Mouse (Mus musculus): ENCODE measurements around the gene Cdh23. TPM values are rescaled to one million over a fixed set of nuclear protein-coding genes. Genes with fewer than 3 reads are reported as not detected.
A peak's percentile ranks its signal among the peaks of the same experiment; 100 is the strongest.

The Cdh23 gene
- polyA plus RNA-seq, 1 experiment from 2014 or later, result 1.1 TPM

DNA sequence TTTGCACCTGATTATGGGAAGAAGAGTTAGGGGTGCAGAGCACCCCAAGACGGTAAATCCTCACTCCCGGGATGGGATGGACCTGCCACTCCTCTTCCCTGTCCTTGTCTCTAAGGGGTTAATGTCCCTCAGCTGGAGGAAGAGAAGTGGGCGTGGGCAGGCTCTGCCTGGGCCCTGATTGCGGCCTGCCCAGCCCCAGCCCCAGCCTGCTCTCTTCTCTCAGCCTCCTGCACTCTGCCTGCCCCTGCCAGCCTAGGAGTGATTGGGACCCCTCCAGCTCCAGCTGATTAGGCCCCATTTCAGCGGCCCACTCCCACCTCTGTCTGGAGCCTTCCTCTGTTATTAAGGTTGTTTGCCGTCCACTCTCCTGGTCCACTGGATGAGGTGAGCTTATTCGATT is 133.3 kb downstream of the Cdh23 start:
- Histone ChIP-seq H3K9me3 (no peaks in the 10 kb centered on the region), H3K36me3 (no peaks in the 10 kb centered on the region), H3K27ac (no peak overlapping the region), H3K4me3 (no peak overlapping the region; the same call in 1 of the 2 replicates), H3K4me2 (replicated peaks) (peak overlapping the region; percentile 41), H3K4me1 (peaks cover 22% of the 10 kb centered on the region), H3K9ac (peak overlapping the region; percentile 39; the same call in 1 of the 2 replicates), H3K27me3 (no peaks in the 10 kb centered on the region; the same call in 1 of the 2 replicates)
- 11% methylated on average over 7 of the region's 7 CpGs for WGBS
- peak; percentile 40; the same call in 1 of the 2 replicates for ATAC-seq (ENCODE audit: low FRiP score, low read depth)

- Histone ChIP-seq H3K4me2 (replicated peaks) (no peak overlapping the region), H3K27me3 (no peaks in the 10 kb centered on the region), H3K4me1 (peaks cover 9% of the 10 kb centered on the region; the same call in 1 of the 2 replicates), H3K27ac (no peak overlapping the region), H3K9ac (no peak overlapping the region), H3K9me3 (no peaks in the 10 kb centered on the region), H3K4me3 (no peak overlapping the region), H3K36me3 (no peaks in the 10 kb centered on the region)
- 25% methylated on average over 9 of the region's 9 CpGs for WGBS
- no peak for ATAC-seq (ENCODE audit: low FRiP score, low read depth)
These were observed 137.8 kb downstream of the Cdh23 start for GRCm38 (mm10) chr10:60558491-60558927.

DNA sequence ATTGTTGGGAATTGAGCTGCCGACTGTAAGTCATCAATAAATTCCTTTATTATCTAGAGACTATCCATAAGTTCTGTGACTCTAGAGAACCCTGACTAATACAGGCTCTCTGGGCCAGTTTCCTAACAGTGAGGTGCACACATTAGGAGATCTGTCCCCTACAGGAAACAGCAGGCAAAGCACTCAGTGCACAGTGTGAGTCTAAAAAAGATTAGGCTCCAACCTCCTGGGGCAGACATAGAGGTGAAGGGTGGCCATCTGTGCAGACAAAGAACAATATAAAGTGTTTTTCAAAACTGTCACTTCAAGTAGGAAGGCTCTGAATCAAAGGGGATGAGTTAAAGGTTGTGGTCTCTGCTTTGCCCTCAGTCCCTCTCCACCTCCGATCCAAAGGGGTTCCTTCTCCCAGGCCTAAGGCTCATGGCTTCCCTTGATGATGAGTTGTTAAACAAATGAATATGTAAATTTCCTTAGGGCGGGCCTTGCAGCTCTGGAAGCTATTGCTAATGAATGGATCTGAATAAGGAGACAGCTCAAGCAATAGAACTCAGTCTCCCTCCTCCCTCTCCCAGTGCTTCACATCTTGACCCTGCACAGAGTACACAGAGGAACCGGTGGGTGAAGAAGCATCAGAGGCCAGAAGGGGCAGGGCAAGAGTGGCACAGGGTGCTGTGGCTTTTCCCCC is 143.2 kb downstream of the Cdh23 start:
- H3K9me3 ChIP-seq, result no peaks in the 10 kb centered on the region
- no peak overlapping the region for H3K4me3 ChIP-seq
- H3K4me1 ChIP-seq, result no peaks in the 10 kb centered on the region
- H3K27me3 ChIP-seq, result no peaks in the 10 kb centered on the region
- H3K27ac ChIP-seq, result no peak overlapping the region
- H3K36me3 ChIP-seq, result no peaks in the 10 kb centered on the region
- no peak for ATAC-seq (ENCODE audit: low FRiP score, low read depth)
- no peak overlapping the region for H3K9ac ChIP-seq
- no peak overlapping the region for H3K4me2 ChIP-seq (replicated peaks)
- 63% methylated on average over 4 of the region's 4 CpGs for WGBS

- Histone ChIP-seq H3K4me3 (no peak overlapping the region), H3K4me1 (no peaks in the 10 kb centered on the region), H3K27me3 (no peaks in the 10 kb centered on the region), H3K9me3 (no peaks in the 10 kb centered on the region), H3K4me2 (replicated peaks) (no peak overlapping the region), H3K36me3 (no peaks in the 10 kb centered on the region), H3K27ac (no peak overlapping the region), H3K9ac (no peak overlapping the region)
- ATAC-seq (ENCODE audit: low FRiP score, low read depth), result no peak
- WGBS, result 73% methylated on average over 18 of the region's 18 CpGs
These were observed 157.0 kb downstream of the Cdh23 start for GRCm38 (mm10) chr10:60539164-60539914.

DNA sequence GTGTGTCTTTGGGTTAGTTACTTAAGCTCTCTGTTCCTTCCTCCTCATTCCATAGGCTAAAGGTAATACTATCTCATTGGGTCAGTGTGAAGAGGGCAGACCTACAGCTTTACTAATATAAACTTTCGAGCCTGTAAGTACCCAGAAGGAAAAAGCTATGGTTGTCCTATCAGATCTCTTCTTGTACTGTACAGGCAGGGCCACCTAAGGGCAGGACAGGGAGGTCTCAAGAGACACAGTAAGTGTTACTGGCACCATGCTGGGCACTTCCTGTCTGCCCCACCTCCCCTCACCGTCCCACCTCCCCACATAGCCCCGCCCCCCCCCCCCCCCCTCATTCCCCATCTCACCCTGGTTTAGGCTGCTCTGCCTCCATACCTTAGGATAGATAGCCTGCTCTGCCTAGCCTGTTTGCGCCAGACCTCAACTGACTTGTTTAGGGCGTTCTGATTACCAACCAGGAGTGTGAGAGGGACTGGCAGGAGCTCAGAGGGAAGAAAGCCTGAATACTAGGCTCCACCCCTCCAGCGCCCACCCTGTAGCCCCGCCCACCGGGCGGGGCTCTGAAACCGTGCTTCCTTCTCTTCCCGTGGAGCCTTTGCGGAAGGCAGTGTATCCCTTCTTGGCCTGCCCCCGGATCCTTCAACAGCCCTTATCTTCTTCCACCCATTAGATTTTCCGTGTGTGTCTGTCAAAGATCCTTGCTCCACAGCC is 160.0 kb downstream of the Cdh23 start:
- Histone ChIP-seq H3K27me3 (0 out of 2 replicates have a peak, but pooled peaks cover 4% of the 10 kb centered on the region), H3K4me2 (replicated peaks) (peak overlapping the region; percentile 47), H3K4me1 (no peaks in the 10 kb centered on the region), H3K36me3 (no peaks in the 10 kb centered on the region), H3K4me3 (peak overlapping the region; percentile 15), H3K9ac (no peak overlapping the region), H3K9me3 (no peaks in the 10 kb centered on the region), H3K27ac (no peak overlapping the region)
- WGBS, result 12% methylated on average over 14 of the region's 14 CpGs
- ATAC-seq (ENCODE audit: low FRiP score, low read depth), result peak; percentile 54

DNA sequence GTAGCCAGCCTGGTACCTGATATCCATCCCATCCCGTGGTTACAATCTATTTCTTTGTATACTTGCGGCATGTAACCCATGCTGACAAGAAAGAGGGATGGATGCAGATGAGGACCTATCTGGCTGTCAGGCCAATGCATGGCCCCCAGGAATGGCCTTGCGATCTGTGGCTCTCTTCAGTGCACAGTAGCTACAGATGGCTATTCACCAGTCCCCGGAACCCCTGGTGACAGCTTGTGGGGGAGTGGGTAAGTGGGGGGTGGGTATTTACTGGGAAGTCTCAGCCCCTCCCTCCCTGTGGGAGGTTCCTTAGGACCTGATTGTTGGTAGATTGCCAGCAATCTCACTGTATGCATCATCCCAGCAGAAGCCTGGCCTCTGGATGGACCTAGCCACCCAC is 163.8 kb downstream of the Cdh23 start:
- ATAC-seq (ENCODE audit: low FRiP score, low read depth), result no peak
- no peaks in the 10 kb centered on the region for H3K36me3 ChIP-seq
- no peak overlapping the region for H3K9ac ChIP-seq
- no peak overlapping the region for H3K4me3 ChIP-seq
- WGBS, result 76% methylated on average over 4 of the region's 4 CpGs
- no peaks in the 10 kb centered on the region for H3K9me3 ChIP-seq
- H3K4me1 ChIP-seq, result no peaks in the 10 kb centered on the region
- H3K27ac ChIP-seq, result no peak overlapping the region
- peaks cover 17% of the 10 kb centered on the region; the same call in 1 of the 2 replicates for H3K27me3 ChIP-seq
- no peak overlapping the region for H3K4me2 ChIP-seq (replicated peaks)

DNA sequence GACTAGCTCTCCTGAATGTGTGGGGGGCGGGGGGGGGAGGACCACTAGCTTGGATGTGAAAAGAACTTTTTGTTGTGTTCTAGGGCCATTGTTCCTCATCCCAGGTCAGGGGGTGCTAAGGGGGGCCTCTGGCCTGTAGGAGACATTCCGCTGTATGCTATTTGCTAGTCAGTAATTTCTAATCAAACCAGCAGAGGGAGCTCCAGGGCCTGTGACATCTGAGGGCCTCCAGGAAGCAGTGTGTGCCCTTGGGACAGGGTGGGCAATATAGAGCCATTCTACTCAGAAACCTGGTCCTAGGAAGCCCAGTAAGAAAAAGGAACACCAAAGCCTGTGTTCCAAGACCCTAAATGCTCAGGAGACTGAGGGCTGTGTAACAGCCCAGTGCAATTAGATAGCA is 164.9 kb downstream of the Cdh23 start:
- no peak; the same call in 1 of the 2 replicates for ATAC-seq (ENCODE audit: low FRiP score, low read depth)
- Histone ChIP-seq H3K27me3 (peaks cover 21% of the 10 kb centered on the region; the same call in 1 of the 2 replicates), H3K27ac (no peak overlapping the region), H3K4me1 (no peaks in the 10 kb centered on the region), H3K9me3 (no peaks in the 10 kb centered on the region), H3K9ac (no peak overlapping the region), H3K4me2 (replicated peaks) (no peak overlapping the region), H3K36me3 (no peaks in the 10 kb centered on the region), H3K4me3 (no peak overlapping the region)
- 27% methylated on average over 2 of the region's 2 CpGs for WGBS

DNA sequence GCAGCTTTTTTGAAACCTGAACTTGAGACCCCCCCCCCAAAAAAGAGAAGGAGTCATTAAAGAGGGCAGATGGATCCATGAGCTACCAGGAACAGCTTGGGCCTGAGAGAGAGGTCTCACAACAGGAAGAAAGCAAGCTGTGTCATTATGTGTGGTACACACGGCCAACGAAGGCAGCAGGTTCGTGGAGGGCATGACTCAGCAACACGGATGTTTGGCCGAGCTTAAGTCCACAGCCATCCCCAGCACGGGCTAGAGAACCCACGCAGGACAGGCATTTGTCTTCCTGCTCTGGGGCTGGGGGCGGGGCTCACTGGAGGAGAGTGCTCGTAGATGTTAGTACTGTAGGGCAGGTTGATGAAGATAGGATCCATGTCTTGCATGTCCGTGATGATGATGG is 165.7 kb downstream of the Cdh23 start:
- Histone ChIP-seq H3K27me3 (peaks cover 21% of the 10 kb centered on the region; the same call in 1 of the 2 replicates), H3K9ac (no peak overlapping the region), H3K9me3 (no peaks in the 10 kb centered on the region), H3K4me3 (no peak overlapping the region), H3K4me1 (peaks cover 6% of the 10 kb centered on the region), H3K27ac (no peak overlapping the region), H3K4me2 (replicated peaks) (no peak overlapping the region), H3K36me3 (no peaks in the 10 kb centered on the region)
- ATAC-seq (ENCODE audit: low FRiP score, low read depth), result no peak
- WGBS, result 69% methylated on average over 10 of the region's 10 CpGs

GRCm38 (mm10) chr10:60527949-60528348 is 168.3 kb downstream of the Cdh23 start:
- no peak for ATAC-seq (ENCODE audit: low FRiP score, low read depth)
- Histone ChIP-seq H3K36me3 (no peaks in the 10 kb centered on the region), H3K4me3 (no peak overlapping the region), H3K4me1 (peaks cover 10% of the 10 kb centered on the region), H3K27ac (no peak overlapping the region), H3K9me3 (no peaks in the 10 kb centered on the region), H3K9ac (no peak overlapping the region), H3K27me3 (peaks cover 21% of the 10 kb centered on the region; the same call in 1 of the 2 replicates), H3K4me2 (replicated peaks) (no peak overlapping the region)
- 79% methylated on average over 7 of the region's 7 CpGs for WGBS

DNA sequence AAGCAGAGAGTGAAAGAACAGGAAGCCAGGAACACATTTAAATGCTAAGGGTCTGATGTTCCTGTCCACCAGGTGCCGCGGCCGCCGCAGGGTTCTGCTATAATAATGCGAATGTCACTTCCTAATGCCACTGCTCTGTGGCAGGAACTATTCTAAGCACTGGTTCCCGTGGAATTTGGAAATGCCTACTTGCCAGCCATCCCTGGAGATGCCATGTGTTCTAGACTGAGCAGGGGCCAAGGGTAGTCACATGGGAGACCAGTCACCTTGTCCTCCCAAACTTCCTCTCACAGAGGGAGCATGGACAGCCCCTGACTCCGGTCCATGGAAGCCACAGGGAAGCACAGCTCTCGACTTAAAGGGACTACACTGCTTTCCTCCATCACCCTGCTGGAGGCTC is 171.2 kb downstream of the Cdh23 start:
- H3K9ac ChIP-seq, result no peak overlapping the region
- no peak for ATAC-seq (ENCODE audit: low FRiP score, low read depth)
- H3K4me1 ChIP-seq, result peaks cover 10% of the 10 kb centered on the region
- H3K9me3 ChIP-seq, result no peaks in the 10 kb centered on the region
- no peak overlapping the region for H3K4me2 ChIP-seq (replicated peaks)
- H3K27ac ChIP-seq, result no peak overlapping the region
- H3K4me3 ChIP-seq, result no peak overlapping the region
- no peaks in the 10 kb centered on the region for H3K36me3 ChIP-seq
- 75% methylated on average over 8 of the region's 8 CpGs for WGBS
- H3K27me3 ChIP-seq, result peaks cover 15% of the 10 kb centered on the region; the same call in 1 of the 2 replicates

DNA sequence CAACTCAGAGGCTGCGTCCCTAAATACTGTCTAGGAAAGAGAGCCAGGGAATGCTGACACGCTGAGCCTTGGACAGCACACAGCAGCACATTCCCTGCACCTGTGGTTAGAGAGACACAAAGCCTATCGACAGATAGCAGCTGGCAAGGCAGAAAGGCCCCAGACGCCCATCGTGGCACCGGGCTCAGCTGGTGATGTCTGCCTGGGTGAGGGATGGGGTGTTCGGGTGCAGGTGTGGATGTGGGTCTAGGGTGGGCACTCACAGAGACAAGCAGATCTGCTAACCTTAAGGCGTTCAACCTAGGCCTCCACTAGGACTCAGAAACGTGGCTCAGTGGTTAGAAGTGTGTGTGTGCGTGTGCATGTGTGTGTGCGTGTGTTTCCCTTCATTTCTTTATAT is 180.0 kb downstream of the Cdh23 start:
- no peaks in the 10 kb centered on the region for H3K9me3 ChIP-seq
- no peak overlapping the region for H3K4me3 ChIP-seq
- H3K36me3 ChIP-seq, result no peaks in the 10 kb centered on the region
- H3K27ac ChIP-seq, result no peak overlapping the region
- H3K9ac ChIP-seq, result no peak overlapping the region
- no peaks in the 10 kb centered on the region for H3K27me3 ChIP-seq
- no peaks in the 10 kb centered on the region for H3K4me1 ChIP-seq
- WGBS, result 89% methylated on average over 11 of the region's 11 CpGs
- no peak overlapping the region for H3K4me2 ChIP-seq (replicated peaks)
- no peak for ATAC-seq (ENCODE audit: low FRiP score, low read depth)

- no peak overlapping the region for H3K27ac ChIP-seq
- 3% methylated on average over 4 of the region's 4 CpGs for WGBS
- H3K4me3 ChIP-seq, result no peak overlapping the region
- no peak overlapping the region for H3K9ac ChIP-seq
- H3K9me3 ChIP-seq, result no peaks in the 10 kb centered on the region
- no peak overlapping the region for H3K4me2 ChIP-seq (replicated peaks)
- H3K4me1 ChIP-seq, result no peaks in the 10 kb centered on the region
- no peaks in the 10 kb centered on the region for H3K36me3 ChIP-seq
- no peak for ATAC-seq (ENCODE audit: low FRiP score, low read depth)
- peaks cover 9% of the 10 kb centered on the region; the same call in 1 of the 2 replicates for H3K27me3 ChIP-seq
These were observed 197.8 kb downstream of the Cdh23 start for GRCm38 (mm10) chr10:60498538-60498937.

All from limb, embryonic 13.5 days (tissue).